Mouse (Mus musculus): ENCODE results near the gene Ttc16.

Ttc16 gene

GRCm38 (mm10) chr2:32775359-32776074, at the start of gene Ttc16, which contains the start of gene Ptrh1:
Ttc16 (minus strand) TSS chr2:32775633.
Ptrh1 (plus strand) TSS chr2:32775786.
- peak; percentile 98 for DNase-seq (ENCODE audit: low spot score in 2 of 2)

DNA sequence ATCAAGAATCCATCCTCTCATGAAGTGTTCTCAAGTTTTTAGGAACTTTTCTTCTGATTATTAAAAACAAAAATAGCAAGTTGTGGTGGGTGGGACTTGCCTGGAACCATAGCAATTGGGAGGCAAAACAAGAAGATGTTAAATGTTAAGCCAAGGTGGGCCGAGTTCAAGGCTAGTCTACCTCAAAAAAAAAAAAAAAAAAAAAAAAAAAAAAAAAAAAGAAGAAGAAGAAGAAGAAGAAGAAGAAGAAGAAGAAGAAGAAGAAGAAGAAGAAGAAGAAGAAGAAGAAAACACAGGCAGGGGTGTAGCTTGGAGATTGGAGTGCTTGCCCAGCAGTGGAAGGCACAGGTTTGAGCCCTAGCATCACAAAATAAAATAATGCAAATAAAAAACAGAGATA, 49.3 kb upstream of the Ttc16 start:
- DNase-seq (ENCODE audit: low spot score in 2 of 2): no peak

GRCm38 (mm10) chr2:32824181-32824580, 48.7 kb upstream of the Ttc16 start:
- no peak for DNase-seq (ENCODE audit: low spot score in 2 of 2)

DNA sequence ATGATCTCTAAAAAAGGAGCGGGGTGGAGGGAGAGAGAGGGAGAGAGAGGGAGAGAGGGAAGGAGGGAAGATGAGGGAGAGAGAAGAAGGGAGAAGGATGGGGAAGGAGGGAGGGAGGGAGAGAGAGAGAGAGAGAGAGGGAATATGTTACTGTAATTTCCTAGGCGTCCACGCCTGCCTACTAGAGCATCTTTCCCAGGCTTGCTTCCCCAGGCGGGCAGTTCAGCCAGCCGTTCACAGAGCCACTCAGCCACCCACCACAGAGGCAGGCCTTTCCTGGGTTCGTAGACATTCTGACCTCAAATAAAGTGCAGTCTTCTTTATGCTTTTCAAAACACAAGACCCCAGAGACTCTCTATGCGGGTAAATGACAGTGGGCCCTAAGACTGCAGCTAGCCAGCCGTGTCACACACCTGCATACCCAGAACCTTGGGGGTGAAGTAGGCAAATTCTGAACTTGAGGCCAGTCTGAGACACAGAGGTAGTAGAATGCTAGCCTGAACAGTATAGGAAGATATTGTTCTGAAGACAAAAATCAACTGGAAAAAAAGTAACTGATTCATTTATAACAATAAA, 48.2 kb upstream of the Ttc16 start:
- no peak for DNase-seq (ENCODE audit: low spot score in 2 of 2)

DNA sequence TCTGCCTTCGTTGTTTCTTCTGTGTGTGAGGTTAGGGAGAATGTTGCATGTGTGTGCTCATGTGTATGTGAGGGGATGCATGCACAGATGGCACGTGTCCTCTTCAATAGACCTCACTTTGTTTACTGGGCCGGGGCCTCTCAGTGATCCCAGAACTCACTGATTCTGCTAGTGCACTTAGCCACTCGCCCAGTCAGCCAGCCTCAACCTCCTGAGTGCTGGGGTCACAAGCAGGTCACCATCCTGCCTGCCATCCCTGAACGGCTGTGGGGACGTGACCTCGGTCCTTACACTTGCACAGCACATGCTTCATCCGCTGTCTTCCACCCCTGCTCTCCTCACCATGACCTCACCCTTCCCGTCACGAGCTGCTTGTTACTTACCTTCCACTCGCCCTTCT, 47.7 kb upstream of the Ttc16 start:
- DNase-seq (ENCODE audit: low spot score in 2 of 2): no peak

DNA sequence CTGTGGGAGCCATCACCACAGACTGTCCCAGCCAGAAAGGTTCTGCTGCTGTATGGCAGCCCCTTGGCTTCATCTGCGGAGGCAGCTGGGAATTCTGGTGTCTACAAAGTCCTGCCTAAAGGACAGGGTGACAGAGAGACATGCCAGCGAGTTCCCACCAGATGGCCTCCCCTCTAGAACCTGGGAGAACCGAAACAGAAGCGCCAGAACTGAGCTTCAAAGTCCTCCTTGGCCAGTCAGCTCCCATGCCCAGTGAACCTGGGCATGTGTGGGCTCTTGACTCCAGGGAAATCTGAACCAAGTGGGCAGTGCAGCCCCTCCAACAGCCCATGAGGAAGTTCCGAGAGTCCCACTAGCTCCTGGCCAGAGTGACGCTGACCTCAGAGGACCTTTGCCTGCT, 47.2 kb upstream of the Ttc16 start:
- no peak for DNase-seq (ENCODE audit: low spot score in 2 of 2)

- no peak for DNase-seq (ENCODE audit: low spot score in 2 of 2)
Measured at GRCm38 (mm10) chr2:32821041-32821802, 45.8 kb upstream of the Ttc16 start.

- DNase-seq (ENCODE audit: low spot score in 2 of 2): no peak
Measured at GRCm38 (mm10) chr2:32818208-32818607, 42.8 kb upstream of the Ttc16 start.

DNA sequence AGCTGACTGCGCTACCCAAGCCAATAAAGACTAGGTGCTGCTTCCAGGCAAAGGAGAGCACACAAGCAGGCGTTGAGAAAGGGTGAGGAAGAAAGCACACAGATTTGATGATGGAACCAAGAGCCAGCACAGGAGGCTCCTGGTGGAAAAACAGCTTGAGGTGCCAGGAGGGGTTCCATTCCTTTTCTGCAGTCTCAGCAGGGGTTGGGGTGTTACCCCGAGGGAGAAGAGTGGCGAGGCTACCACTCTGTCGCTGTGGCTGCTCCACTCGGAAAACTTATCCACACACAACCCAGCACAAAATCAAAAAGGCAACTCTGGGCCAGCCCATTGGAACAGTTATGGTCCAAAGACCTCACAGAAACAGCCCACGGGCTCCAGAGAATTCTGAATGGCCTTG, 42.2 kb upstream of the Ttc16 start:
- DNase-seq (ENCODE audit: low spot score in 2 of 2): no peak

GRCm38 (mm10) chr2:32816946-32817581, 41.6 kb upstream of the Ttc16 start:
- peak; percentile 61 to 85 for DNase-seq (ENCODE audit: low spot score in 2 of 2)

GRCm38 (mm10) chr2:32816497-32816896, 41.1 kb upstream of the Ttc16 start:
- DNase-seq (ENCODE audit: low spot score in 2 of 2): no peak

- DNase-seq (ENCODE audit: low spot score in 2 of 2): no peak
Measured at GRCm38 (mm10) chr2:32811959-32812358, 36.5 kb upstream of the Ttc16 start.

DNA sequence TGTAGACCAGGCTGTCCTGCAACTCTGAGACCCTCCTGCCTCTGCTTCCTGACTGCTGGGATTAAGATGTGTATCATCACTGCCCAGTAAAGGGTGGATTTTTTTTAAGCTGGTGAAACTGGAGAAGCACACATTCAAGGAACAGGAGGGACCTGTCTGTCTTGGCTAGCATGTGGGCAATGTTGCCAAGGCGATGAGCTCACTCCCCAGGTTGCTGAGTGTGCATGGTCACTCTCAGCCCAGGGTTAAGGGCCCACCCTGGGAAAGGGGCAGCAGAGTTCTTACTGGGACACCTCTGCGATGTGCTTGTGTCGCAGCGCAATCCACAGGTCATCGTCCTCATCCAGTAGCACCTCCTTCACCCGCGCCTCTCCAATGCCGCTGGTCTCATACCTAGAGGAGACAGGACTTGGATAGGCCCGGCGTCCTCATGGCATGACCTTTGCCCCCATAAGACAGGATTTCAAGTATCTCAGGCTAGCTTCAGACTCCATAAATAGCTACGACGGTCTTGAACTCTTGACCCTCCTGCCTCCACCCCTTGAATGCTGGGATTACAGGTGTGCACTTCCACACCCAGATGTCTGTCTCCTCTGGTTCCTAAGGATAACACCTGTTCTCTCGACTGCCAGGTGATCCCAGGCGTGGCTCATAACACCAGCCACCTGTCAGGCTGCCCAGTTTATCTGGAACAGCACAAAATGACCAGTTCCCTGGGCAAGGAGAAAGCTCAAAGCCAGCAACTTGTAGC, 33.6 kb upstream of the Ttc16 start:
- DNase-seq (ENCODE audit: low spot score in 2 of 2): no peak

DNA sequence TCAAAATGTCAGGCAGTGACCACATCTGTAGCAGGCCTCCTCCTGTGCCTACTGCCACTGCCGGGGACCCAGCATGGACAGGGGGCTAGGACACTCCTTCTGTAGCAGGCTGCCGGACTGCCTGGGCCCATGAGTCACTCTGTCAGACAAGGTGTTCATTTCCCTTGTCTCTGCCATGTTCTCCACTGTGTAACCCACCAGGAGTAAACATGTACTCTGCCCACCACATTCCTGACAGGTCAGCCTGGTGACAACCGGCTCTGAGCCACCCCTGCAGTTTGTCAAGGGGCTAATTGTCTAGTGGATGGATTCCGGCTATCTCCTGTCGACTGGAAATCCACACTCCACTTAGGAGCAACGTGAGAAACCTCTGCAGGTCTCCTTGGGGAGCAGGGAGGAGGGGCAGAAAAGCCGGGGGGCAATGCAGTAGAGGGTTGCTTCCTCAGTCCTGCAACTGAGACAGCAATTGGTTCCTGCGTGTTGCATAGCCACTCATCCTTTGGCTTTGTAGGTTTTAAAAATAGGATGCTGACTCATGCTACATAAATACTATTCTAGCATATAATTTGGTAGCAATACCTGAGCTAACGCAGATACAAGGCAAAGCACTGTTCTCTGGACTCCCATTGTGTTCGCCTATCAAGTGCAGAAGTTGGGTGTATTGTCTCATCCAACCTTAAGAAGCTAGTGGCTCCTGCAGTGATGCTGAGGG, 23.0 kb upstream of the Ttc16 start:
- no peak for DNase-seq (ENCODE audit: low spot score in 2 of 2)

GRCm38 (mm10) chr2:32795748-32796418, 20.4 kb upstream of the Ttc16 start:
- no peak for DNase-seq (ENCODE audit: low spot score in 2 of 2)

DNA sequence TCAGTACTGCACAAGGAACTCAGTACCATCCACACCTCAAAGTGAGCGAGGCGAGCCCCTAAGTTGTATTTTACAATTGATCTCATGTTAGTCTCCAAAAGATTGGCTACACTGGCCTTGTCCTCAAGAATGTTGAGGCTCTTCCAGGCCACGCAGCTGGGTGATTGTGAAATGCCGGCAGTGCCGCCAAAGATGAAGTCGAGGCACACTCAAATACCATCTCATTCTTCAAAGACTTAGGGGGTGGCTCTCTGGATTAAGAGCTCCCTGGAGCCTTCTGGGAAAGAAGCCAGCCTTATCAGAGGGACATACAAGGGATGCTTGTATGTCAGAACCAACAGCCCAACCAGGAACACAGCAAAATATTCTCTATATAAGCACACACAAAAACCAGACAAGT, 15.9 kb upstream of the Ttc16 start:
- DNase-seq (ENCODE audit: low spot score in 2 of 2): no peak

GRCm38 (mm10) chr2:32788581-32788980, 13.1 kb upstream of the Ttc16 start:
- DNase-seq (ENCODE audit: low spot score in 2 of 2): no peak

GRCm38 (mm10) chr2:32787176-32787575, 11.7 kb upstream of the Ttc16 start:
- no peak for DNase-seq (ENCODE audit: low spot score in 2 of 2)

GRCm38 (mm10) chr2:32784048-32784681, 8.7 kb upstream of the Ttc16 start, which contains the start of gene Cfap157:
Cfap157 (minus strand) TSS chr2:32784428.
- DNase-seq (ENCODE audit: low spot score in 2 of 2): no peak

- DNase-seq (ENCODE audit: low spot score in 2 of 2): no peak
Measured at GRCm38 (mm10) chr2:32781710-32782109, 6.3 kb upstream of the Ttc16 start.
